Mouse (Mus musculus) hematopoietic multipotent progenitor cell, adult 10-12 weeks (in vitro differentiated cells): Measurements from ENCODE around the gene Slfn14. TPM values are rescaled to one million over a fixed set of nuclear protein-coding genes. Genes with fewer than 3 reads are reported as not detected.

Source experiments
- polyA plus RNA-seq: library from polyadenylated mRNA; stranded (reverse); fragments of >175 nt; gene quantifications from 2 replicates; pipeline ENCODE4 v1.2.3, GENCODE M21; 2012; ENCODE audit warnings: low replicate concordance

Slfn14 gene
- polyA plus RNA-seq = 0.05 and 1.3 TPM in 2 replicates

DNA sequence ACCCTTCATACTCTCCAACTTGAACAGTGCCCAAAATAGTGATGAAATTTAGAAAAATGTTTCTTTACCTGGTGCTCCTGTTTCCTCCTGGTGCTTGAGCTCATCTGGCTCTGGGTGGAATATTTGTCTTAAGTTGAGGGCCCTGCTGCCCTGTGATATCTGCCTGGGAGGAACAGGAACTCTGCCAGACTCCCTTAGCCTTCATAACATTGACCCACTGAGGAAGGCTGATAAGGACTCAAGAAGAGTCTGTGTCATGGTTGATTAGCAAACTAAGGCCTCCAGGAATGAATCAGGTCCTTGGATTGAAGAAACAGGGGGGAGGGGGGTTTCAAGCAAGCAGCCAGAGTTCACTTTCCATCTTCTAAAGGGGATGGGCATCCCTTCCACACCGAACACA is at the start of gene Slfn14:
Gene Slfn14, minus strand, starts transcription at position 161 of the 400 bp plus-strand sequence.

DNA sequence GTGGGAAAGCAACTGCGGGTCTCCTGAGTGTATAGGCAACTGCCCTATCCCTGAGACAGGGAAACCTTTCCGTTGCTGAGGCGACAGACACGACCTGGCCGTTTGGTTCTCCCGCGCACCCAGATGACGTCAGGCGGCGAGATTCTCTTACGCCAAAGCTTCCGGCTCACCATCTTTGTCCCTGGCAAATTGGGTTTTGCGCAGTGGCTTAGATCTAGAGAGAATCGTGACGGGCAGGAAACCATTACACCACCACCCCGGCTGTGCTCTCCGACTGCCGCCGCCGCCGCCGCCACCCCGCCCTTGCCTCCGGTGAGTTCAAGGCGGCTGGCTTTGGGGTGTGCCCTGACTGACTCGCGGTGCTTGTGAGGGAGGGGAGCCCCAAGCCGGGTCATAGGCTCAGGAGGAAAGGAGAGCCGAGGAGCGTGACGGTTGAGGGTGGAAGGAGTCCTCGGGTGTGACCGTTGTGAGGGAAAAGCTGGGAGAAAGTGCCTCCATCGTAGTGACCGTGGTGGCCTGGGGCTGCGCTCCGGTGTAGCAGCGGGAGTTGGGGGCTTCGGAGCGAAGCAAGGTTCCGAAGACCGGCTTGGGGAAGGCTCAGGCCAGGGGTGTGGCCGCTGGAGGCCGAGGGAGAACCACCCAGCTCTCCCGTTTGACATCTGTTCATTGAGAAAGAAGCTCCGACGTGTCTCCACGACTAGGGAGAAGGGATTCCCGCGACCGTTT is 16.2 kb upstream of the Slfn14 start, which contains the start of gene Pex12:
Gene Pex12, minus strand, starts transcription at position 61 of the 726 bp plus-strand sequence.

DNA sequence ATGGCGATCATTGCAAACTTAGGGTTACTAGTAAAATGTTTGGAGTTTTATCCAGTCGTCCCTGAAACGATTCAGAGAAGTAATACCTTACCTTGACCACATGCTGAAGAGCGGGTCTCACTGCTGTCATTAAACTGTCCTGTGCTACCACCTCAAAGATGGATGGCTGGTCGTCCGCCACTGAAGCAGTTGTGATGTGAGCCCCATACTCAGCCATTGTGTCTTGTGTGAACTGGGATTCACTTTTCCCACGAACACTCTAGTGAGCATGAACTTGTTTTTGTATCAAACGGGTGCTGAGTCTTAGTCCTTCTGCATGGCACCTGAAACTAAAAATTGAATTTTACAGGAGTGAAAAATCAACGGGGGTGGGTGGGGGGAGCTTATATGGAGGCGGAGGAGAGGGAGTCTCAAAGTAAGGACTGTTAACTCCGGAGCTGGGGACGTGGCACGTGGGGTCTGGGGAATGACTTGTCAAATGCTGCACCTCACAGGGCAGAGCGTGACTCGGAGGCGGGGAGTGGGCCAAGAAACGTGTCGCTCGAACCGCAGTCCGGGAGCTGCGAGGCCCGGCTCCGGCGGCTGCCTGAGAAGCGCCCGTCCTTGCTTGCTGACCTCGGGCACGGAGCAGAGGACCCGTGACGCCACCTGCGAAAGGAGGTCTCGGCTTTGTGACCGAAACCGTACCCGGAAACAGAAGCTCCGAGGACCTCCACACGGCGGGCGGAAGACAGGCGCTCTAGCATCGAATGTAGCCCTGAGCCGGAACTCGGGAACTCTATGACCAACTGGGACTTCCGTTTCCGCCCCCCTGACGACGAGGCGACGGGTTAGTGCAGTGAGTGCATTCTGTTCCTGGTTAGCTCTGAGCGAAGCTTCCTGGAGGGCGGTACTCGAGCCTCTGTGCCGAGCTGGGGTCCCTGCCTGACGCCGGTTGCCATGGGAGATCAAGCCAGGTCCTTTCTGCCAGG is 12.0 kb upstream of the Slfn14 start, which contains the start of gene Ap2b1:
Gene Ap2b1, plus strand, starts transcription at position 800 of the 971 bp plus-strand sequence.

Other genes with a start within 250 kb of the Slfn14 start
- 10.8 and 26.5 TPM in 2 replicates for gene Slfn2, start 221.6 kb downstream of the Slfn14 start, polyA plus RNA-seq
- 9.3 and 9.7 TPM in 2 replicates for gene Slfn1, start 169.9 kb downstream of the Slfn14 start, polyA plus RNA-seq
- 1.4 and 2.3 TPM in 2 replicates for gene Slfn4, start 111.5 kb downstream of the Slfn14 start, polyA plus RNA-seq
- gene Slfn3, start 95.4 kb downstream of the Slfn14 start, polyA plus RNA-seq = 0.18 and 0.36 TPM in 2 replicates
- 27.6 and 29.1 TPM in 2 replicates for gene Ap2b1, start 12.3 kb upstream of the Slfn14 start, polyA plus RNA-seq
- gene Pex12, start 15.9 kb upstream of the Slfn14 start, polyA plus RNA-seq = 4.2 and 9.9 TPM in 2 replicates
- 0.06 and 0.16 TPM in 2 replicates for gene Rasl10b, start 122.4 kb upstream of the Slfn14 start, polyA plus RNA-seq
- gene Gas2l2, start 142.7 kb upstream of the Slfn14 start, polyA plus RNA-seq = not detected in 2 replicates
- 1.3 and 2.4 TPM in 2 replicates for gene 1700020L24Rik, start 151.0 kb upstream of the Slfn14 start, polyA plus RNA-seq
- gene Mmp28, start 176.3 kb upstream of the Slfn14 start, polyA plus RNA-seq = 1.2 and 2.1 TPM in 2 replicates
- 112 and 167 TPM in 2 replicates for gene Taf15, start 186.4 kb upstream of the Slfn14 start, polyA plus RNA-seq
- gene Heatr9, start 235.4 kb upstream of the Slfn14 start, polyA plus RNA-seq = 0.16 and 0.21 TPM in 2 replicates
- 225 and 372 TPM in 2 replicates for gene Ccl5, start 243.8 kb upstream of the Slfn14 start, polyA plus RNA-seq